Mouse (Mus musculus): Measurements from ENCODE around the gene C4bp.
"Not testable (repeated sequence)": the region's sequence is repeated elsewhere in the genome, so short reads cannot be mapped to it uniquely, and the experiment has no call there.

C4bp gene

GRCm38 (mm10) chr1:130661454-130661853 is at the start of gene C4bp:
Gene C4bp, minus strand, starts transcription at chr1:130661632.
- peak; percentile 6 to 52 for DNase-seq

GRCm38 (mm10) chr1:130710283-130711080 is 49.0 kb upstream of the C4bp start:
- no peak for DNase-seq

DNA sequence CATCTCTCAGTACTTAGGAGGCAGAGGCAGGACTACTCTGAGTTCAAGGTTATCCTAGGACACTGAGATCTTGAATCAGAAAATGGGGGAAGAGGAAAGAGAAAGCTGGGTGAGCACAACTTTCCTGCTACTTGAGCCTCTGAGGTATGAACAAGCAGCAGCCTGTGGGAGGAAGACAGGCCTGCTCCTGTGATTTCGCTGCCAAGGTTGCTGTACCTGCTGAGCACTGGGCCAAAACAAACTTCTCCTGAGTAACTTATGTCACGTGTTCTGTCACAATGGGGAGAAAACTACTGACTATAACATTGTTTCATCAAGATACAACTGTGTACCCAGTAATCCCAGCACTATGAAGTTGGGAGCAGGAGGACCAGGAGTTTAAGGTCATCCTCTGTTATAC is 42.2 kb upstream of the C4bp start:
- peak in 1 of 2 experiments; percentile 16 for DNase-seq

DNA sequence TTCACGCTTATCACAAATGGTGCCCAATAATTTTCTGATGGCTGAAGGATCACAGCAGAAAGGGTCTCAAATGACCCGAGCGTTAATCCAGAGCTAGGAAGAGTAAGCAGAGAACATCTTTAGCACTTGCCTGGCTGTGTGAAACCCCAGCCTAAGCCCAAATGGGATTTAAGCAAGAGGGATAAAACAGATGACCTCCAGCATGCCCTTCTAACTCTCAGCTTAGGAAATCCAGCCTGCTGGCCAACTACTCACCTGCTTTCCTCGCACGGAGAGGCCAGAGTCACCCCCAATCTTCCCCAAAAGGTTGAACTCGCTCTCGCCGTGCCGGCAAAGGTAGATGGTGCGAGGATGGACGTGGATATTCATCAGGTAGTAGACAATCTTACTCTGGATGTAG is 40.5 kb upstream of the C4bp start:
- DNase-seq: no peak

- no peak for DNase-seq
Observed at GRCm38 (mm10) chr1:130699937-130700633, 38.7 kb upstream of the C4bp start.

DNA sequence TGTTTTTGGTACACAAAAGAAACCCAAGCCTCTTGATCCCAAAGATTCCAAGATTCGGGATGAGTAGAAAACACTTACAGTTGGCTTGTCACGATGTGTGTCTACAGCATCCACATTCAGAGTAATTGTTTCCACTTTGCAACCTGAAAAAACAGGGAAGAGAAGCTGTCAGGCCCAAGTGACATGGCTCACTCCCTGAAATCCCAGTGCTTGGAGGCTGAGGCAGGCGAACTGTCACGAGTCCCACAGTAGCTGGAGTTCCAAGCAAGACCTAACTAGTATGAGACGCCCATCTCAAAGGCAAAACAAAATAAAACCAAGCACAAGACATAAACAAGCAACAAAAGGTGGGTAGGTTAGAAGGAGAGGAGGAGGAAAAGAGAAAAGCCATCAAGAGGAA is 37.2 kb upstream of the C4bp start:
- DNase-seq: no peak

GRCm38 (mm10) chr1:130683905-130684304 is 22.5 kb upstream of the C4bp start:
- no peak for DNase-seq

DNA sequence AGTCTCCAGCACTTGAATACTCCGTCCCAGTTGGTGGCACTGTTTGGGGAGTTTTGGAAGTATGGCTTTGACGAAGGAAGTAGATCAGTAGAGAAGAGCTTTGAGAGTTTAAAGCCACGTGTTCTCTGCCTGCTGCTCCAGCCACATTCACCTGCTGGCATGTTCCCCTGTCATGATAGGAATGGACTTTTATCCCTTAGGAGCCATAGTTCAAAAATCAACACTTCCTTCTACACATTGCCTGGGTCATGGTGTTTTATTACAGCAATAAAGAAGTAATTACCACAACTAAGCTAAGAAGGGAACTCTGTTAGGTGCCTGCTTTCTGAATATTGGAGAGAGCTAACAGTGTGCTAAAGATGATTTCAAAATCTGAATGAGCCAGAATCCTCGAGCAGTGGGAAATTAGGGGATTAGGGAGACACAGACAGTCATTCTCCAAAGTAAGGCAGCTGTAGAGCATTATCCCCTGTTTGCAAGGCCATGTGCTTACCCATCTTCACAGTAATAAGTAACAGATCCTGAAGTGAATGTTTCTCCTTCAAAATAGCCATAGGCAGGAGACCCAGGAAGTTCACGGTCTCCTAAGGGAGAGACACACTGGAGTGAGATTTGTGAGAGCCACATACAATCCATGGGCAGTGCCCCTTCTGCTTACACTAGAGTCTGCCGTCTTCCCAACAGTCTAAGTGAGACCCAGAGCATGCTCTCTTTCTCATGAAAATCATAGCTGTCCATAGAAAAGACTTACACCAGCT is 20.4 kb upstream of the C4bp start:
- DNase-seq: peak in 1 of 2 experiments; percentile 2

- no peak for DNase-seq
Observed at GRCm38 (mm10) chr1:130681075-130681474, 19.6 kb upstream of the C4bp start.

GRCm38 (mm10) chr1:130678551-130678950 is 17.1 kb upstream of the C4bp start:
- no peak for DNase-seq

- DNase-seq: not testable (repeated sequence)
Observed at GRCm38 (mm10) chr1:130663576-130663975, 2.1 kb upstream of the C4bp start.

DNA sequence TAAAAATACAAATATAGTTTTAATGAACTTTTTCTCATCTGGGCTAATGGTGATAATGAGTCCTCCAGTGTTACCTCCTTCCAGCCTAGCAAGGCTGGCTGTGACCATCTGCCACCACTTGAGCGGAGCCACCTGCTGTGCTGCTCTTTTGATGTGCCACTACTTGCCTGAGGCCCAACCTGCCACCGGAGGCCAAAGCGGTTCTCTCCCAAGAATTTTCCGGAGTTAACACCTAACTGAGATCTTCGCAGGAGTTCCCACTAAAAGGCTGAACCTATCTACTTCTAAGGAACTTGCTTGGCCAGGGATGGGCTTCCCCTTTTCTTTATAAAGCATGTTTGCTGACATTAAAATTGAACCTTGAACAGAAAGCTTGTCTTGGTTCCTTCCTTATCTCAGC is 1.8 kb downstream of the C4bp start:
- not testable (repeated sequence) for DNase-seq

GRCm38 (mm10) chr1:130644103-130644502 is 17.3 kb downstream of the C4bp start:
- no peak for DNase-seq

GRCm38 (mm10) chr1:130640967-130641366 is 20.5 kb downstream of the C4bp start:
- DNase-seq: no peak

DNA sequence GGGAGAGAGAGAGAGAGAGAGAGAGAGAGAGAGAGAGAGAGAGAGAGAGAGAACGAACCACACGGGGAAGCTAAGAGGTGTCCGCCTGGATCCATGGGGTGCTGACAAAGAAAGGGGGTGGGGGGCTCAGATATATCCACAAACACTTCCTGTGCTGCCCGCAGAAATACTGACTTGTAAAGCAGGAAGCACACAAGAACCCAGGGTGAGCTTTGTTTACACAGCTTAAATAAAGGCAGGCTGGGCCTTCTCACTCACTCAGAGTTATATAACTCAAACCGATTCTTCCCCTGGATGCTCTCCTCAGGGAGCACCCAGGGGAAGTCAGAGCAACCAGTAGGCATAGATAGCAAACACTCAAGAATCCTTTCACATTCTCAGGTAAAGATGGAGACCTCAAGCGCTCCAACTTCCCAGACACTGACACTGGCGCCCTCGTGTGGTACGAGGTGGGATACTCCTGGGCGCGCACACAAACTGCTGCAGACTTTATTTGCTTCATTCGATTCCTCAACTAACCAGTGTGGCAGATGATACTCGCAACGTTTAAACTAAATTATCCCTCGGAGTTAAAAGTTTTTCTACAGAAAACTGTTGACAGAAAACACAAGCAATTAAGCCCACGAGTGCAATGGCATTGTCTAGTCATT is 27.5 kb downstream of the C4bp start:
- DNase-seq: peak; percentile 46 to 86

DNA sequence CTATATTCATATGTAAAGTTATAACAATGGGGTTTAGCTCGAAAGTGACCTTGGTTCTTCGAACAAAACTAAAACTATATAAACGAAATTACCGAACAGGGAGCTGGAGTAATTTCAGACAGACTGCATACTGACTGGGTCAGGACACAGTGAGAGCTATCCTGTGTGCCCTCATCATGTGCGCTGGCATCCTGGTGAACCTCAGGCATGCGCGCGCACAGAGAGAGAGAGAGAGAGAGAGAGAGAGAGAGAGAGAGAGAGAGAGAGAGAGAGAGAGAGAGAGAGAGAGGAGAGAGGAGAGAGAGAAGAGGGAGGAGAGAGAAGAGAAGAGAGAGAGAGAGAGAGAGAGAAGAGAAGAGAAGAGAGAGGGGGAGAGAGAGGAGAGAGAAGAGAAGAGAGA is 28.1 kb downstream of the C4bp start:
- no peak for DNase-seq

DNA sequence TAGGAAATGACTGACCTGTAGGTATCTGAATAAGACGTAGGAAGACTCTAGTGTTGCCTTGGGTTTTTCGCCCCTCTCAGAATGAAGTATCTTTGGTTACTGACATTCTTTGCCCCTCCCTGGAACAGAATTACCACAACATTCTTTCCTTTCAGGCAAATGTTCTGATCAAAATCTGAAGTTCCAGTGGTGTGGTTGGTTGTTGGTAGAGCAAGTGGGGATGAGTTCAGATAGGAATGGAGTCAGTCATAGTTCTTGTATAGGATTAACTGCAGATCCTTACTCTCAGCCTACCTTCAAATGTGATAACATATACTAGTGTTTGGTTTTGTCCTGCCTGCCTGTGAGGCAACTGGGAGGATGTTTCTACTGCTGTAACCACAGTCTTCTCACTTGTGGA is 31.9 kb downstream of the C4bp start, which contains the start of gene Zp3r:
Gene Zp3r (minus strand): TSS at position 101 of the 400 bp plus-strand sequence.
- DNase-seq: no peak

- DNase-seq: no peak
Observed at GRCm38 (mm10) chr1:130596291-130596690, 65.1 kb downstream of the C4bp start.

DNA sequence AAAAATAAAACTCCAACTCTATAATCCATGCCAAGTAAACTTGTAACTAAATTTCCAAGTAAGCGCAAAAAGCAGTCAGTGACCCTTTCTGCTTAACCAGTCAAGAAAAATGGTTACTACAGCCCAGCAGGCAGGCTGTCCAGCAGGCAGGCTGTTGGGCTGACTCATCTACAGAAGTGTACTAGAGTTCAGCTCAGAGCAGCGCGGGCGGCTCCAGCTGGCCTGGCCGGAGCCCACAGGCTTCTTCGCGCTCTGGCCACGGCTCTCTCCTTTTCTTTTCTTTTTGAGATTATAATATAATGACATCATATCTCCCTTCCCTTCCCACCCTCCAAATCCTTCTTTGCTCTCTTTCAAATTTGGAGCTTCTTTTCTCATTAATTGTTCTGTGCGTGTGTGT is 72.8 kb downstream of the C4bp start:
- peak in 1 of 2 experiments; percentile 28 for DNase-seq

Measured in kidney, postnatal 36 days (tissue).